Mouse (Mus musculus): Measurements from ENCODE around the gene Axin2.

The Axin2 gene

GRCm38 (mm10) chr11:108906590-108907254 lies 13.4 kb upstream of the Axin2 start:
- DNase-seq (ENCODE audit: low read depth): no peak

DNA sequence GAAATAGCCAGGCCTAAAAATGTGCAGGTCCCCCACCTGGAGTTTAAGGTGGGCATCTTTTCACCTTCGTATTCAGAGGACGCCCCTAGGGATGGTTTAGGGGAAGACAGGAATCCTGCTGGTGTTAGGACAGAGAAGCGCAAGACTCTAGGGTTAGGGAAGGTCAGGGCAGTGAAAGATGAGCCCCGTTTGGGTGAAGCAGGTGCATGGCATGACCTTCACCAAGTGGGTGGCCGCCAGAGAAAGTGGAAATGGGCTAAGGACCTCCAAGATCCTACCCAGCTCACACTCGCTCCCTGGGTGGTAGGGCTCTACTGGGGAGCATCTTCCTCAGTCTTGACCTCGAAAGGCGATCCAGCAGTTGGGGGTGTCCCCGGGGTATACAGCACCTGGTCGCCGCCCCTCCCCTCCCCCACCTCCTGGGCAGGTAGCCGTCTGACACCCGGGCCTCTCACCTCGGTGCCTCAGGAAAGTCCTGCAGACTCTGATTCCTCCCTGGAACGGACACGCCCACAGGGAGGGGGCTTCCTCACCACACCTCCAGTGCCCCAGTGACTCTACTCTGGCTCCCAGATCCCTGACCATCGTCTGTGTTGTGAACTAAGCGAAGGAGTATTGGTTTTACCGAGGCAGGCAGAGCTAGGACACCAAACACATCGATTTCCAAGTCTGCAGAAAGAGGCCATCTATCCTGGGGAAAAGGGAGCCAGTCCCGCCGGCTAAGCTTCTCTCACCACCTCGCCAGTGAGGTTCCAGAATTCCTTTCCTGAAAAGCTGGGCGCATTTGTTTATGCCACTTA lies 10.6 kb upstream of the Axin2 start:
- DNase-seq (ENCODE audit: low read depth): no peak

GRCm38 (mm10) chr11:108910328-108910886 lies 9.7 kb upstream of the Axin2 start:
- DNase-seq (ENCODE audit: low read depth): no peak

DNA sequence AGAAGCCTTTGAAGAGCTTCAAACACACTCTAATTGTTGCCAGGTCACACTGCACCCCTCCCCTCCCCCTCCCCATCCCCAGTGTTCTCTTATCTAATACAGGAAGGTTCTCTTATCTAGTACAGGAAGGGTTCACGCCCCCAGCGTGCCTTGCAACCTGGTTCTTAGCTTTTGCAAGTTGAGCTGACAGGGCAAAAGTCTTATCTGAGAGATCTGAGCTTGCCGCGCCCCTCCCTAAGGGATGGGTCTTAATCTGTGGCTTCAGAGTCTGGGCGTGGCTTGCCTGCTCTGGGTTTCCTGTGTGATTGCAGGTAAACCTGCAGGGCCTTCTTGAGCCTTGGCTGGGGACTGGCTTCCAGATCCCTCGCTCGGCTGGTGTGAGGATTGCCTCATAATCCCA lies 9.2 kb upstream of the Axin2 start:
- DNase-seq (ENCODE audit: low read depth): no peak

DNA sequence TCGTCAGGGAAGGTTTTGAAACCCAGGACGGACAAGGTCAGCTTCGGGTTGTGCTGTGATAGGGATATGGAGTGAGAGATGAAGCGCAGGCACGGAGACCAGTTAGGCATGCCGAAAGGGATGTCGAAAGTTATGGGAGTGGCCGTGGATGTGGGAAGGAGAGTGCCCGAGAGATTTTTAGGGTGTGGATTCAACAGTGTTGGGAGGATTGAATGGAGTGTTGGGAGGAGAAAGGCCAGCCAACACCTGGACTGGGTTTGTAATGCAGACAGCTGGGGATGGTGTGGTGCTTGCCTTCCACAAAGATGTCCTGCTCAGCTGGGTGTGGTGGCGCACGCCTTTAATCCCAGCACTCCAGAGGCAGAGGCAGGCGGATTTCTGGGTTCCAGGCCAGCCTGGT lies 8.0 kb upstream of the Axin2 start:
- no peak for DNase-seq (ENCODE audit: low read depth)

DNA sequence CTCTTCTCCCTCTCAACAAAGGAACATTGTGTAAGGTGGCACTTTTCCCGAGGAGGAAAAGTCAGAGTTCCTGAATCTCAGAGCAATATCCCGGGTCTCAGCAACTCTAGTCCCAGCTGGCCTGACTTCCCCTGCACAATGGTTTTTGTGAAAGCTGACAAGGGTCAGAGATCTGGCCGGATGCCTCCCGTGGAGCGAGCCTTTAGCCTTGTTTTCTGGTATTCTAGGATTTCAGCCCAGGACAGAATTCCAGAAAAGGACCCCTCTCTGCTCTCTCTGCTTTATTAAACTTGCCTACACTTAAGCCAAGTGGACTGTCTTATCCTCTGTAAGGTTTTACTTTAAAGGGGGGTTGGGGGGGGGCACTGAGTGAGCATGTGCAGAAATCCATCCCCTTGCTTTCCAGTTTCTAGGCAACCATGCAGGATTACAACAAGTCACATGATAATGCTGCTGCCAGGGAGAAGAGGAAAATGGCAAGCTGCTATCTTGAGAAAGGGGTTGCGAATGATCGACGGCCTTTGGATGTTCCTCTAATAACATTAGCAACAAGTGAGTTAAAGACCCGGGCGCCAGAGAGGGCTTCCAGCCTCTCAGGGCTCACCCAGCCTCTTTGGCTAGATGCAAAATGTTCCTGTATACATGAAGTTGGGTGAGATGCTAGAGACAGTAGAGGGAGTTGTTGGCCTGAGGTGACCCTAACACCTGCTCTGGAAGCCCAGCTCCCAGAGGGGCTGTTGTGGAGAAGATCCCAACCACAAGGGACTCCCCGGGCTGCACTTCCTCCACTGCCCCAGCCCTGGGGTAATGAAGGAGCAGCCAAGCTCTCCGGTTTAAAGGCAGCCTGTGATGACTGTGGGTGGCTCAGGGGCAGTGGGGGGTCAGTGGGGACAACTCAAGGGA lies 2.5 kb upstream of the Axin2 start:
- no peak for DNase-seq (ENCODE audit: low read depth)

DNA sequence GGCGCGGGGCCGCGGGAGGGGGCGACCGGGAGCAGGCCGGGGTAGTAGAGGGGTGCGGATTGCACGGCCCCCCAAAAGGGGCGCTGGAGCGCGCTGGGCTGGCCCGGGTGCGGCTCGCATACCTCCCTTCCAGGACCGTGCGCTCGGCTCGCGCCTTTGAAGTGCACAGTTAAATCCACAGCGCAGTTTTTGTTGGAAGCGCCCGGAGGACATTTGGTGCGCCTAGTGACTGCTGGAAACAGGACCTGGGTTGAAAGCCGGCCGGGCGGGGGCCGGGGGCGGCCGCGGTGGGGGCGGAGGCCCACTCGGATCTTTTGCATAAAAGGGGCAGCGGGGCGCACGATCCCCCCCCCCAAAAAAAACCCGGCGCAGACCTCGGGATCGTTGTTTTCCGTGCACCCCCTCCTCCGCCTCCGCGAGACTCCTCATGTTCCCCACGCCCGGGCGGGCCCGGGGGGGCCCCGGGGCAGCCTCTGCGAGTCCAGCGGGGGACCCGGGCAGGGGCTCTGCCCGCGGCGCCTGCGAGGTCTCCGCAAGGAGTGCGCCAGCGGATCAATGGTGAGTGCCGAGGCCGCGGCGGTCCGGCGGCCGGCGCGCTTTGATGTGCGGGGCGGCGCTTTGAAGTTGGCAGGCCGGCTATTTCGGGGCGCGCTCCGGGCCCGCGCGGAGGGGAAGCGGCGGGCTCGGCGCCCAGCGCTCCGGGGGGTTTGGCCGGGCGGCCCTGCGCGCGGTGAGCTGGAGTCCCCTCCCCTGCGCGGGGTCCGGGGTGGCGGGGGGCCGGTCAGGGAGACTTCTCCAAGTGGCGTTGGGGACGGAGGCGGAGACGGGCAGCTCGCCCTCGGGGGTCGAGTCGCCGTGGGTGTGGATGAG lies 722 bp downstream of the Axin2 start:
- peak; percentile 42 for DNase-seq (ENCODE audit: low read depth)

- DNase-seq (ENCODE audit: low read depth): no peak
Measured at GRCm38 (mm10) chr11:108921506-108922455, 1.6 kb downstream of the Axin2 start.

GRCm38 (mm10) chr11:108922511-108923187 lies 2.5 kb downstream of the Axin2 start:
- no peak for DNase-seq (ENCODE audit: low read depth)

- DNase-seq (ENCODE audit: low read depth): no peak
Measured at GRCm38 (mm10) chr11:108923188-108923575, 3.0 kb downstream of the Axin2 start.

- no peak for DNase-seq (ENCODE audit: low read depth)
Measured at GRCm38 (mm10) chr11:108923781-108924180, 3.6 kb downstream of the Axin2 start.

DNA sequence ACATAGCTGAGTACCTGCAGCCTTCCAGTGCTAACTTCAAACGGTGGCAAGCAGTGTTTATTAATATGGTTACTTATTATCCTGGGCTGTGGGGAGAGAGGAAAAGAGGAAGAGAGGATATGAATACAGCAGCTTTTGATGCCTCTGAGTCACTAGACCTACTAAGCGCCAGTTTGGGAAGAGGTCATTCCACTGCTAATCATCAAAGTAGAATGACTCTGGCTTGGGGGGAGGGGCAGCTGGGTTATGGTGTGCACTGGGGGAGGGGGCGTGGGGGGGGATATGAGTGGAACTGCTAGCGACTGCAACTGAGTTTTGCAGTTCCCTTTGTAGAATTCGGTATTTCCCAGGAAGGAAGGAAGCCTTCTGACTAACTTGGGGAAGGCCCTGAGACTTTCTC lies 4.2 kb downstream of the Axin2 start:
- DNase-seq (ENCODE audit: low read depth): no peak

DNA sequence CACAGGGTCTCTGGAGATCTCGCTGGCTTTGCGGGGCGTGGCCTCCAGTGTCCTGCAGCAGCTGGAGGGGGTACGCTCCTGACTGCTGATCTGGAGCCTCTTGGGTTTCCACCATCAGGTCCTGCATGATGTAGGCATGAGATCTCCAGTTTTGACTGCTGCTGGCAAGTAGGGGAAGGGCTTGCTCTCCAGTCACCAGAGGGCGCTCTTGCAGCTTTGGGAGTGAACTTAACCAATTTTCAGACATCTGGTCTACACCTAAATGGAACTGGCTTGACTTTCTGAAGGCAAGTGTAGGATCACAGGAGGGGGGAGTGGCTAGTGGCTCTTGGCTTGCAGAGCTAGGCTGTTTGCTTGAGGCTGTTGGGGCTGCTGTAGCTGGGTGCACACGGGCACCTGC lies 5.1 kb downstream of the Axin2 start:
- peak; percentile 61 for DNase-seq (ENCODE audit: low read depth)

GRCm38 (mm10) chr11:108925826-108926225 lies 5.7 kb downstream of the Axin2 start:
- no peak for DNase-seq (ENCODE audit: low read depth)

DNA sequence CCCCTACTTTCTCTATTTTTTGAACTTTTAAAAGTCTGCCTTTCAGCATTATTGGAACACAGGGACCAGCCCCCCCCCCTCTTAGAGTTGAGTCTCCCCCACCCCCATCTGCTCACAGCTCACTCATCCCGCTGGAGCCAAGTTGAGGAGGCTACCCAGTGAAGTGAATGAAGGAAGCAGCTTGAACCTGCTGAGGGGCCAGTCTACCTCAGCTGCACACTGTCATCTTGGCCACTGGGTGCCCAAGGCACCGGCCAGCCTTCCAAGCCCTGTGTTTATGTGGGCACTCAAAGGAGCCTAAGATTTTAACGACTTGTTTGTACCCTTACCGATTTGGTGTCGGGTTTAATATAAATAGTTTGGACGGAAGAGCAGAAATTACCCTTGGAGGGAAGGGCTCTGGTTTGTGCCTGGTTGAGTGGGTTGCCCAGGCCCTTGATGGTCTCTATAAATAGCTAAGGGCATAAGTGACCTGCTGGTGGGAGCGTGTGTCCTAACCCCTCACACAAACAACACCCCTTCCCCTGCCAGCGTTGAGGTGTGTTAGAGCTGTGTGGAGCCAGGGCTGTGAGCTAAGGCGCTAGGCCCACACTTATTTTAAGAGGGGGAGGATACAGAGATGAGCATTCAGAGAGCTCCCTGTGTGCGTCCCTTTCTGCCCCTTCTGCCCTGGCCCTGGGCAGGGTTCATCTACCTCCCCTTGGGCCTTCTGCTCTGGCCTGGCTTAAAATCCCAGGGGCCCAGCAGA lies 6.4 kb downstream of the Axin2 start:
- DNase-seq (ENCODE audit: low read depth): no peak

DNA sequence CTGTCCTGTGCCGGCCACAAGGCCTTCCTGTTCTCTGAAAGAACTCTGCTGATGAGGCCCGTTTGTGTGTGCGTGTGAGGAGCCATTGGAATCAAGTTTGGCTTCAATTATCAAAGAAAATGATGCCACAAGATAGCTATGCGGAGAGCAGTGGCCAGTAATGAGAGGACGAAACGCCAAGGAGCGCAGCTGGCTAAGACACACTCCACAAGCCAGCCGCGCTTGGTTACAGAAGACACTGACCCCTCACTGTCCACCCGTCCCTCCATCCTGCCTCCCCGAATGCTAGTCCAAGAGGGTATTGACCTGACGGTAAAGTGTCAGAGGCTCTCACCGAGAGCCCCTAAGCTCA lies 6.9 kb downstream of the Axin2 start:
- DNase-seq (ENCODE audit: low read depth): no peak

DNA sequence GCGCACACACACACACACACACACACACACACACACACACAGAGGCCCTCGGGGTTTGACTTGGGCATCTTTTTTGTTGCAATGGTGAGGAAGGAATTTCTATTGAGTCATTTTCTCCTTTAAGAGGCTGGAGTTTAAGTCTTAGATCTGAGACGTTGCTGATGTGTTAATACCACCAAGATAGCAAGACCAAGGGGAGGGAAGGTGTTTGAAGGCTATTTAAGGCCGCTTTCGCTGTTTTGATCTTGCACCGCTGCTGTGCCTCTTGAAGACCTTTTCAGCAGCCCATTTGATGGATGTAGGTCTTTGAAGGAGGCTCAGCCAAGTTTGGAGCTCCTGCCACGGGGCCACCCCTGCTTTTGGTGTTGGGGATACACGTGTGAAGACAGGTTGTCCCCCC lies 7.9 kb downstream of the Axin2 start:
- DNase-seq (ENCODE audit: low read depth): no peak

- no peak for DNase-seq (ENCODE audit: low read depth)
Measured at GRCm38 (mm10) chr11:108928752-108929151, 8.6 kb downstream of the Axin2 start.

- no peak for DNase-seq (ENCODE audit: low read depth)
Measured at GRCm38 (mm10) chr11:108929176-108929575, 9.0 kb downstream of the Axin2 start.

Data from NIH3T3 (cell line).